Mouse (Mus musculus) c-Kit-negative CD71-positive TER-119-positive erythroid progenitor cells, embryonic 14.5 days (primary cell): ENCODE measurements around the gene Emsy.

Source experiments
- DNase-seq: peaks from one replicate; pipeline ENCODE4 v3.0.0-alpha.2; 2013; ENCODE audit warnings: low read depth, low spot score

Emsy gene

GRCm38 (mm10) chr7:98667956-98668746, 11.6 kb upstream of the Emsy start:
- DNase-seq, result no peak

GRCm38 (mm10) chr7:98665726-98666125, 9.1 kb upstream of the Emsy start:
- no peak for DNase-seq

GRCm38 (mm10) chr7:98665166-98665565, 8.6 kb upstream of the Emsy start:
- DNase-seq, result no peak

GRCm38 (mm10) chr7:98655681-98656530, 677 bp downstream of the Emsy start:
- peak; percentile 58 for DNase-seq

GRCm38 (mm10) chr7:98651651-98652050, 4.9 kb downstream of the Emsy start:
- no peak for DNase-seq

DNA sequence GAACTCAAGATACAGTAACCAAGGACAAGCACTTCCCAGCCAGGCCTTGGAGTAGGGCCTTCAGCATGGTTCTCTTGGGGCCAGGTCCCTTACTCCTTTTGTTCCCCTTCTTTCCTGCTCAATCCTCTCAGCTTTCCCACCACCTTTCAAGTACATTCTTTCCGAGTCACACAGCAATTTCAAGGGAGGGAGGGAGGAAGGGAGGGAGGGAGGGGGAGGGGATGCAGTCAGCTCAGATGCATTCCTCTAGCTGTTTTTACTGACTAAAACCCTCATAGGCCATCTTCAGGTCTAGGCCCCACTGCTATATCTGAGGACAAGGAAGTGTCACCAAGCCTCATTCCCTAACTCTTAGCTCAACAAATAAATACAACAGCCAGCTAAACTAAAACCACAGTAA, 12.3 kb downstream of the Emsy start:
- no peak for DNase-seq

DNA sequence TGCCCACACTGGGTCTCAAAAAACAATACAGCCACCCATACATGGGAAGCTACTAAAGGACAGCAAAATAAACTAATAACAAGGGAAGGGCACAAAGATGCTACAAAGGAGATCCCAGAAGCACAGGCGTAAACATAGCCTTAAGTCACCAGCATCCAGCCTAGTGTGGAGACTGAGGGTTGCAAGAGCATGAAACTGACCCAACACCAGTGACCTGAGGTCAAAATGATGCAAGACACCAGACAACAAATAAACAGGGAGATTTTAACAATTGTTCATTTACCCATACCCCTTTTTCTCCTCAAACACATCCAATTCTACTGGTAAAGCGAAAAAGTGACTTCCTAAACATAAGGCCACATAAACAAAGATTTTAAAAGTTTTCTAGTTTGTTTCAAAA, 20.0 kb downstream of the Emsy start:
- DNase-seq, result no peak

DNA sequence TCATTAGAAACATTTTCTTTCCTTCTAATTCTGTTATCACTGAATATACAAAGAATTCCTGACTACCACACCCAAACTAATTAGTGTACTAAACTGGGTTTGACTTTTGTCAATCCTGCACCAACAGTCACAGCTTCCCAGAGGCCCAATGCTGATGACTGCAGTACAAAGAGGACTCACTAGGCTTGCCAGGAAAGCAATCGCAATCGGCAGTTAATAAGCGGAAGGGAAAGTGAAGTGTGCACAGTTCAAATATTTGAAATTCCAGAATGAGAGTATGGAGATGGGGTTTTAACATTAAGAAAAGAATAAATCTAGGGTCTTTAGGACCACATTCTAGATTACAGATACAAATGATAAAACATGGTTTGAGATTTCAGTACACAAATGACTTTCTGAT, 23.6 kb downstream of the Emsy start:
- DNase-seq, result no peak

GRCm38 (mm10) chr7:98629947-98630346, 26.6 kb downstream of the Emsy start:
- DNase-seq, result no peak

GRCm38 (mm10) chr7:98617739-98618138, 38.8 kb downstream of the Emsy start:
- no peak for DNase-seq

GRCm38 (mm10) chr7:98612936-98613335, 43.6 kb downstream of the Emsy start:
- DNase-seq, result no peak

DNA sequence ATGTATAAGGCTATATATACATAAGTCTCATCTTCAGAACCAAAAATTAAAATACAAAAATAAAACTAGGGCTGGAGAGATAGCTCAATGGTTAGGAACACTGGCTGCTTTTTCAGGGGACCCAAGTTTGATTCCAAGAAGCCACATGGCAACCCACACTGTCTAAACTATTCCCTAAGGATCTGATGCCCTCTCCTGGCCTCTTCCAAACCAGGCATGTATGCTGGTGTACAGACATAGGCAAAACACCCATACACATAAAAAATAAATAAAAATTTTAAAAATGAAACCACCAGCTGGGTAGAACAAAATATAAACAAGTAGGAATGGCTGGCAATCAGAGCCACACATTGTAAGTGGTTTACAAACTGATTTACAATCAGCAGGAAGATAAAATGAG, 48.1 kb downstream of the Emsy start:
- no peak for DNase-seq

GRCm38 (mm10) chr7:98607158-98607557, 49.4 kb downstream of the Emsy start:
- DNase-seq, result no peak

GRCm38 (mm10) chr7:98601715-98602114, 54.9 kb downstream of the Emsy start:
- no peak for DNase-seq

DNA sequence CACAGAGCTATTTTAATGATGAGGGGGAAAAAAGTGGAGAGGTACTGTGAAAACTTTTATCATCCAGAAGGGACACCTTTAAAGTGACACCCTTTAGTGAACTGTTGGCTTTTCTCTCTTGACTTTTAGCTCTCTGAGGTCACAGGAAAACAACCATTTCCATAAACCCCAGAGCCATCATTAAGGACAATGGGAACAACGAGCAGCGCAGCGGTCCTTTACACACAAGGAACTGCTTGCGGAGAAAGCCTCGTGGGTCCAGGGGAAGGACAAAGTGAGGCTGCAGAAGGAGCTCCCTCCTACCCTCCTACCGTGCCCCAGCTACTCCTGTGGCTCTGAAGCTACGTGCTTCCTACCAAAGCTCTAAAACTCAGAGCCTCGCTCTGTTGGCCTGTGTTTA, 59.2 kb downstream of the Emsy start:
- no peak for DNase-seq

- no peak for DNase-seq
Measured at GRCm38 (mm10) chr7:98594731-98595130, 61.9 kb downstream of the Emsy start.

DNA sequence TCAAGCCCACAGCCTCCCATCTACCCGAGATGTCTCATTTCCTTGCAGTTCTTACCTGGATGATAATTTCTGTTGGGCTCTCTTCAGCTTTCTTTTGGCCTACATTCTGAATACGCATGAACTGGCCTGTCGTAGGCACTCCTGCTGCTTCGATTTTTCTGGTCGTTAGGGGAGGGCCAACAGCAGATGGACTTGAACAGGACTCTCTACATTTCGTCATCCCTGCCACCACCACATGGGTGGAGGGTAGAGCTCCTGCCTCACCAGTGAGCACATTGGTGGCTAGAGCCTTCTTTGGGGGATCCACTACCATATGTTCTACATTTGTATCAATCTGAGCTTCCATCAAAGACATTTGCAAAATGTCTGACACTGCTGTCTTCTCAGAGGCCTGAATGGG, 63.3 kb downstream of the Emsy start:
- DNase-seq, result no peak

GRCm38 (mm10) chr7:98589028-98589427, 67.6 kb downstream of the Emsy start:
- no peak for DNase-seq

GRCm38 (mm10) chr7:98586313-98586712, 70.3 kb downstream of the Emsy start:
- DNase-seq, result no peak

- no peak for DNase-seq
Measured at GRCm38 (mm10) chr7:98584555-98584954, 72.0 kb downstream of the Emsy start.

DNA sequence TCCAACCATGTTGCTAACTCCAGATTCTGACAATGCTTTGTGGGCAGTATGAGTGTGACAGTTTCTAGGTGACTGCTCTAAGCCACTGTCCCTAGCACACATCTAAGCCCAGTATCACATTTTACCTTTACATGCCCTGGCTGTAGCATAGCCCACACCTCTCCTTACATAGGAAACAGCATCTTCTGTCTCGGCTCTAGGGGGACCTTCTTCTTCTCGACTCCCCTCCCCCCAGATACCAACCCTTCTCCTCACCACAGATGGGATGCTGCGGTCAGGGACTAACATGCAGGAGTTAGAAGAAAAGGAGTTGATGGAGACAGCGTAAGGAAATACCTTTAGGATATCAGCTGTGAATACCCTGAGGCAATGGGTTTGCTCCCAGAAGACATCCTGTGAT, 75.3 kb downstream of the Emsy start:
- no peak for DNase-seq

DNA sequence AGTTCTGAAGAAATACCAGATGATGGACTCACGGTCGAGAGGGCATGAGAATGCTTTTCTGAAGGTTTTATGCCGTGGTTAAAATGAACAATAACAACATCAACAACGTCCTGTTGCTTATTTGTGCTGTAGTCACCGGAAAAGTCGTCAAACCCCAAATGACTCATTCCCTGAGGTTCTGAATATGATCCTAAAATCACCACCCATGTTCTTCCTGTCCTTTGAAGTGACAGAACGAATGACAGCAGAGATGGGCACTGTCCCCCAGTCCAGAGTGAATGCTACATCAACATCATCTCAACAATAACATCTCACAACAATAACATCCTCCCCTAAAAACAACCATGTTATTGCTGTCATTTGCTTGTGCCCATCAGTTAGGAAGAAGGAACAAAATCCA, 76.1 kb downstream of the Emsy start:
- DNase-seq, result no peak

GRCm38 (mm10) chr7:98579731-98580130, 76.9 kb downstream of the Emsy start:
- no peak for DNase-seq
